Mouse (Mus musculus): ENCODE data around the gene Ppt2. TPM values are rescaled to one million over a fixed set of nuclear protein-coding genes. Genes with fewer than 3 reads are reported as not detected.

Gene Ppt2
- total and polyA plus RNA-seq, 3 experiments, result 5.5 to 35.1 (median 17.1) TPM

GRCm38 (mm10) chr17:34648141-34648890 lies 20.0 kb upstream of the Ppt2 start:
- DNase-seq (ENCODE audit: low spot score) (no peak), ATAC-seq (ENCODE audit: extremely low read depth, insufficient number of reproducible peaks, low FRiP score, poor library complexity, severe bottlenecking) (no peak)
- Histone ChIP-seq H3K36me3 (replicated peaks) (peaks cover 64% of the 10 kb centered on the region), H3K4me3 (ENCODE audit: low read depth, low read length) (peak overlapping the region; percentile 99; the same call in 1 of the 2 replicates), H3K4me1 (ENCODE audit: insufficient read depth, low read depth, low read length) (peaks cover 44% of the 10 kb centered on the region), H3K27me3 (ENCODE audit: insufficient read depth, low read length) (0 out of 2 replicates have a peak, but pooled peaks cover 3% of the 10 kb centered on the region), H3K9me3 (replicated peaks) (no peaks in the 10 kb centered on the region)
- TF ChIP-seq TAL1 (conservative IDR thresholded peaks at IDR 0.05; ENCODE audit: low read depth, low read length) (no peak), POLR2AphosphoS5 (IDR thresholded peaks at IDR 0.05; ENCODE audit: insufficient replicate concordance, low read depth, low read length) (no peak), CTCF (IDR thresholded peaks at IDR 0.05; ENCODE audit: low read depth, low read length) (no peak), GATA1 (IDR thresholded peaks at IDR 0.05; ENCODE audit: borderline replicate concordance, low read length) (no peak)

GRCm38 (mm10) chr17:34646906-34647787 lies 18.8 kb upstream of the Ppt2 start, which contains the start of gene Atf6b:
Atf6b (plus strand) TSS chr17:34647146.
- no peak for TF ChIP-seq TAL1 (conservative IDR thresholded peaks at IDR 0.05; ENCODE audit: low read depth, low read length)
- no peak for TF ChIP-seq CTCF (IDR thresholded peaks at IDR 0.05; ENCODE audit: low read depth, low read length)
- TF ChIP-seq POLR2AphosphoS5 (IDR thresholded peaks at IDR 0.05; ENCODE audit: insufficient replicate concordance, low read depth, low read length), result no peak
- TF ChIP-seq GATA2 (IDR thresholded peaks at IDR 0.05; ENCODE audit: borderline replicate concordance, low read depth, low read length), result no peak
- no peak for TF ChIP-seq GATA1 (IDR thresholded peaks at IDR 0.05; ENCODE audit: borderline replicate concordance, low read length)
- Histone ChIP-seq H3K9me3 (replicated peaks) (no peaks in the 10 kb centered on the region), H3K36me3 (replicated peaks) (peaks cover 52% of the 10 kb centered on the region), H3K4me3 (ENCODE audit: low read depth, low read length) (peak within 1 kb of the TSS; percentile 99), H3K27me3 (ENCODE audit: insufficient read depth, low read length) (peaks cover 9% of the 10 kb centered on the region; the same call in 1 of the 2 replicates), H3K4me1 (ENCODE audit: insufficient read depth, low read depth, low read length) (peaks cover 44% of the 10 kb centered on the region)
- ATAC-seq (ENCODE audit: extremely low read depth, insufficient number of reproducible peaks, low FRiP score, poor library complexity, severe bottlenecking), result peak; percentile 94
- DNase-seq (ENCODE audit: low spot score), result peak; percentile 99

- no peaks in the 10 kb centered on the region for H3K9me3 ChIP-seq (replicated peaks)
- peaks cover 38% of the 10 kb centered on the region for H3K4me1 ChIP-seq (ENCODE audit: insufficient read depth, low read depth, low read length)
- ATAC-seq (ENCODE audit: extremely low read depth, insufficient number of reproducible peaks, low FRiP score, poor library complexity, severe bottlenecking), result no peak
- peaks cover 17% of the 10 kb centered on the region for H3K27me3 ChIP-seq (ENCODE audit: insufficient read depth, low read length)
- H3K4me3 ChIP-seq (ENCODE audit: low read depth, low read length), result peak overlapping the region; percentile 68; the same call in 1 of the 2 replicates
- no peak for DNase-seq (ENCODE audit: low spot score)
- H3K36me3 ChIP-seq (replicated peaks), result peaks cover 41% of the 10 kb centered on the region
- TF ChIP-seq GATA1 (IDR thresholded peaks at IDR 0.05; ENCODE audit: borderline replicate concordance, low read length), result no peak
- no peak for TF ChIP-seq GATA2 (IDR thresholded peaks at IDR 0.05; ENCODE audit: borderline replicate concordance, low read depth, low read length)
Observed at GRCm38 (mm10) chr17:34645831-34646511, 17.7 kb upstream of the Ppt2 start.

GRCm38 (mm10) chr17:34645256-34645829 lies 17.0 kb upstream of the Ppt2 start:
- no peak for ATAC-seq (ENCODE audit: extremely low read depth, insufficient number of reproducible peaks, low FRiP score, poor library complexity, severe bottlenecking)
- Histone ChIP-seq H3K4me3 (ENCODE audit: low read depth, low read length) (peak overlapping the region; percentile 68), H3K4me1 (ENCODE audit: insufficient read depth, low read depth, low read length) (peaks cover 38% of the 10 kb centered on the region), H3K9me3 (replicated peaks) (no peaks in the 10 kb centered on the region), H3K27me3 (ENCODE audit: insufficient read depth, low read length) (peaks cover 20% of the 10 kb centered on the region), H3K36me3 (replicated peaks) (peaks cover 34% of the 10 kb centered on the region)
- no peak for DNase-seq (ENCODE audit: low spot score)
- TF ChIP-seq CTCF (IDR thresholded peaks at IDR 0.05; ENCODE audit: low read depth, low read length) (no peak), TAL1 (conservative IDR thresholded peaks at IDR 0.05; ENCODE audit: low read depth, low read length) (no peak), GATA1 (IDR thresholded peaks at IDR 0.05; ENCODE audit: borderline replicate concordance, low read length) (no peak), POLR2AphosphoS5 (IDR thresholded peaks at IDR 0.05; ENCODE audit: insufficient replicate concordance, low read depth, low read length) (no peak), GATA2 (IDR thresholded peaks at IDR 0.05; ENCODE audit: borderline replicate concordance, low read depth, low read length) (no peak)

- Histone ChIP-seq H3K9me3 (replicated peaks) (no peaks in the 10 kb centered on the region), H3K4me1 (ENCODE audit: insufficient read depth, low read depth, low read length) (peaks cover 38% of the 10 kb centered on the region), H3K27me3 (ENCODE audit: insufficient read depth, low read length) (peaks cover 23% of the 10 kb centered on the region), H3K4me3 (ENCODE audit: low read depth, low read length) (peak within 1 kb of the TSS; percentile 68), H3K36me3 (replicated peaks) (peaks cover 27% of the 10 kb centered on the region)
- DNase-seq (ENCODE audit: low spot score) (peak; percentile 90), ATAC-seq (ENCODE audit: extremely low read depth, insufficient number of reproducible peaks, low FRiP score, poor library complexity, severe bottlenecking) (peak; percentile 69)
- TF ChIP-seq CTCF (IDR thresholded peaks at IDR 0.05; ENCODE audit: low read depth, low read length) (no peak), POLR2AphosphoS5 (IDR thresholded peaks at IDR 0.05; ENCODE audit: insufficient replicate concordance, low read depth, low read length) (no peak), GATA2 (IDR thresholded peaks at IDR 0.05; ENCODE audit: borderline replicate concordance, low read depth, low read length) (no peak), GATA1 (IDR thresholded peaks at IDR 0.05; ENCODE audit: borderline replicate concordance, low read length) (no peak), TAL1 (conservative IDR thresholded peaks at IDR 0.05; ENCODE audit: low read depth, low read length) (no peak)
Observed at GRCm38 (mm10) chr17:34644608-34645007, 16.3 kb upstream of the Ppt2 start, which contains the start of gene Fkbpl. Fkbpl (plus strand) TSS chr17:34644764.
